Mouse (Mus musculus): Measurements from ENCODE around the gene Otub1. TPM values are rescaled to one million over a fixed set of nuclear protein-coding genes. Genes with fewer than 3 reads are reported as not detected.
A peak's percentile ranks its signal among the peaks of the same experiment; 100 is the strongest.

Otub1 gene
- polyA plus RNA-seq, 1 experiment from 2014 or later, result 262 TPM

DNA sequence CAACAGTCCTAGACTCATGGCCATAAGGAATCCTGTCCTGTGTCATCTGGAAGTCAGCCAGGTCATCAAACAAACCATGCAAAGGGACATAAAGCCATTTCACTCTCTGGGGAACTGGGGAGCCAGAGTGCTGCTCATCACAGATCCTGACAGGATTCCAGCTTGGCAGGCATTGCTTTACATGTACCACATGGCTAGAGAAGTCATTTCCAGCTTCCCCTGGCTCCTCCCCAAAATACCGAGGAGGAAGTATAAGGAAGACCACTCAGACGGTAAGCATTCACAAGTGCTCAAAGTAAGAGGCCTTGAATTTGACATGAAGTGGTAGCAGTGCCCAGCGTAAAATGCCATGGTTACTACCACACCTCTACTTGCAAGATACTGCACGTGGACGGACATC, 8.4 kb upstream of the Otub1 start:
- Histone ChIP-seq H3K27ac (ENCODE audit: low read depth, low read length) (no peak overlapping the region), H3K27me3 (replicated peaks; ENCODE audit: control insufficient read depth, insufficient read depth, low read length) (no peaks in the 10 kb centered on the region), H3K9ac (ENCODE audit: low read length) (no peak overlapping the region), H3K9me3 (replicated peaks; ENCODE audit: control insufficient read depth, low read length) (no peaks in the 10 kb centered on the region), H3K36me3 (ENCODE audit: control insufficient read depth, insufficient read depth, low read length) (peaks cover 28% of the 10 kb centered on the region), H3K4me2 (ENCODE audit: low read length) (no peak overlapping the region), H3K4me1 (ENCODE audit: control insufficient read depth, insufficient read depth, low read length) (peaks cover 8% of the 10 kb centered on the region), H3K4me3 (ENCODE audit: low read depth, low read length) (no peak overlapping the region)
- 84% methylated on average over 5 of the region's 5 CpGs for WGBS
- DNase-seq (ENCODE audit: low spot score), result peak; percentile 30
- ATAC-seq, result no peak

DNA sequence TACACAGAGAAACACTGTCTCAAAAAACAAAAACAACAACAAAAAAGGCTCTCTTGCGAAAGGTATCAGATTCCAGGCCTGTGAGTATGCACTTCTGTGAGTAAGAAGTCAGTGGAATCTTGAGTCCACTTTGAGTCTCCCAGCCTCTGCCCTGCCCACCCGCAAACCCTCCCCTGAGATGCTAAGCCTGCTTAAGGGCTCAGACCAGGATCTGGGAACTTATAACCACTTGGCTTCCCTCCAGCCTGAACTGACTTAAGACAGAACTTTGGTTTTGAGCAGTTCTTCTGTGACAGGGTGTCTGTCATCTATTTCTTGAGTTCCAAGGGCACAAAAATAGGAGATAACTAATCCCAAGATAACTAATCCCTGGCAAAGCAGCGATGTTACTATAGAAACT, 6.9 kb upstream of the Otub1 start:
- H3K9me3 ChIP-seq (replicated peaks; ENCODE audit: control insufficient read depth, low read length), result no peaks in the 10 kb centered on the region
- ATAC-seq, result no peak
- WGBS, result 94% methylated on average over 3 of the region's 3 CpGs

DNA sequence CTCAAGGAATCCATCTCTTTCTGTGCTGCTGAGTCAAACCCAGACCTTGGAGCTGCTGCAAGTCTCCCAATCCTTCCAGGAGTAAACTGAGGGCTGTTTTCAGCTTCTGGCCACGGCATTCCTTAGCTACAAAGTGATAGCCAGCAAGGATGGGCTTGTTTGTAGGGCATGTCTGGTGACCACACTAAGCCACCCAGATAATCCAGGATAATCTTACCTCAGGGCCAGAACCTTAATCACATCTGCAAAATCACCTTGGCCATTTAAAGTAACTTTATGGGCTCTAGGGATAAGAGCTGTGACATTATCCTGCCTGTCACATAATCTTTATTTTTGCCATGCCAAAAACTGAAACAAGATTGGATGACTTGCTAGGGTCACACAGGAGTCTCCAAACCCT, 6.1 kb upstream of the Otub1 start:
- Histone ChIP-seq H3K27ac (ENCODE audit: low read depth, low read length) (no peak overlapping the region), H3K9ac (ENCODE audit: low read length) (no peak overlapping the region), H3K4me2 (ENCODE audit: low read length) (no peak overlapping the region), H3K9me3 (replicated peaks; ENCODE audit: control insufficient read depth, low read length) (no peaks in the 10 kb centered on the region), H3K4me1 (ENCODE audit: control insufficient read depth, insufficient read depth, low read length) (peaks cover 6% of the 10 kb centered on the region), H3K36me3 (ENCODE audit: control insufficient read depth, insufficient read depth, low read length) (peaks cover 28% of the 10 kb centered on the region), H3K4me3 (ENCODE audit: low read depth, low read length) (no peak overlapping the region), H3K27me3 (replicated peaks; ENCODE audit: control insufficient read depth, insufficient read depth, low read length) (no peaks in the 10 kb centered on the region)
- ATAC-seq (no peak), DNase-seq (ENCODE audit: low spot score) (no peak)
- 89% methylated on average over 1 of the region's 1 CpGs for WGBS

More for the DNA sequence above, 6.9 kb upstream of the Otub1 start:
- no peak for DNase-seq (ENCODE audit: low spot score)
- peaks cover 6% of the 10 kb centered on the region for H3K4me1 ChIP-seq (ENCODE audit: control insufficient read depth, insufficient read depth, low read length)
- no peak overlapping the region for H3K4me2 ChIP-seq (ENCODE audit: low read length)
- H3K4me3 ChIP-seq (ENCODE audit: low read depth, low read length), result no peak overlapping the region
- H3K27me3 ChIP-seq (replicated peaks; ENCODE audit: control insufficient read depth, insufficient read depth, low read length), result no peaks in the 10 kb centered on the region
- H3K27ac ChIP-seq (ENCODE audit: low read depth, low read length), result no peak overlapping the region
- peaks cover 28% of the 10 kb centered on the region for H3K36me3 ChIP-seq (ENCODE audit: control insufficient read depth, insufficient read depth, low read length)
- H3K9ac ChIP-seq (ENCODE audit: low read length), result no peak overlapping the region

DNA sequence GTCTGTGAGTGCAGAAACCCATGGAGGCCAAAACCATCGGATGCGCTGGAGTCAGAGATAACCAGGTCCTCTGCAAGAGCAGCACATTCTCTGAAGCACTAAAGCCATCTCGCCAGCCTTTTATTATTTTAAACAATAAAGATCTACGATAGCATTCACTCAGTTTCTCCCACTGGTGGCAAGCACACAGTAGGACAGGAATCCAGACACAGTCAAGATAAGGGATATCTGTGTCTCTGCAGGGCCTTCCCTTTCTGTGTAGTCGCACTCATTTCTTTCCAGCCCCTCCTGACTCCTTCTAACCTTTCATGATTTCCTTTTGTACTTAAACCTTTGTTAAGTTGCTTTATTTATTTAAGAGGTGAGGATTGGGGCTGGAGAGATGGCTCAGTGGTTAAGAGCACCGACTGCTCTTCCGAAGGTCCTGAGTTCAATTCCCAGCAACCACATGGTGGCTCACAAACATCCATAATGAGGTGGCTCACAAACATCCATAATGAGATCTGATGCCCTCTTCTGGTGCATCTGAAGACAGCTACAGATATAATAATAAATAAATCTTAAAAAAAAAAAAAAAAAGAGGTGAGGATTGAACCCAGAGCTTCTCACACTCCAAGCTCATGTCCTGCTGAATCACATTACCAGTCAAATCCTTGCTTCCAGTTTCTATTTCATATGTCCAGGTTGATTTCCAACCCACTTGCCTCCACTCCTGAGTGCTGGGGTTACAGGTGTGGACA, 4.0 kb upstream of the Otub1 start:
- Histone ChIP-seq H3K36me3 (ENCODE audit: control insufficient read depth, insufficient read depth, low read length) (peaks cover 22% of the 10 kb centered on the region), H3K4me3 (ENCODE audit: low read depth, low read length) (no peak overlapping the region), H3K9ac (ENCODE audit: low read length) (no peak overlapping the region), H3K9me3 (replicated peaks; ENCODE audit: control insufficient read depth, low read length) (no peaks in the 10 kb centered on the region), H3K4me1 (ENCODE audit: control insufficient read depth, insufficient read depth, low read length) (peaks cover 8% of the 10 kb centered on the region), H3K27ac (ENCODE audit: low read depth, low read length) (no peak overlapping the region), H3K4me2 (ENCODE audit: low read length) (no peak overlapping the region), H3K27me3 (replicated peaks; ENCODE audit: control insufficient read depth, insufficient read depth, low read length) (no peaks in the 10 kb centered on the region)
- DNase-seq (ENCODE audit: low spot score) (no peak), ATAC-seq (no peak)
- WGBS, result 88% methylated on average over 7 of the region's 7 CpGs

DNA sequence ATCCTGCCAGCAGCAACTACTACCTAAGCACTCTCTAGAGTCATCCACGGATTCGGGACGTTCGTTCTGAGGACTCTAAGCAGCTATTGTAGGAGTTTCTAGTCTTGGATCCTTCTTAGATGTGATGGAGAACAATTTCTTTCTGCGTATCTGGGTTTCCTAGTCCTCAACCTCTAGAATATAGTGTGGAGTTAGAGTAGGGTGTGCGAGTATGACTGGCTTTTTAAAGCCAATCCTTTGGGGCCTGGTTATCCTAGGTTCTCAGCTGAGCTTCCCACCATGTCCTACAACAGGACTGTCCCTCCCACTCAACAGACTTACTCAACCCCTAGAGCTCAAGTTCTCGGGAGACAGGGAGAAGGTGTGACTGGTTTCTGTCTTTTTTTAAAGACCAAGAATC, 790 bp downstream of the Otub1 start:
- Histone ChIP-seq H3K4me1 (ENCODE audit: control insufficient read depth, insufficient read depth, low read length) (peaks cover 12% of the 10 kb centered on the region), H3K9me3 (replicated peaks; ENCODE audit: control insufficient read depth, low read length) (no peaks in the 10 kb centered on the region), H3K4me3 (ENCODE audit: low read depth, low read length) (peak overlapping the region; percentile 90), H3K27me3 (replicated peaks; ENCODE audit: control insufficient read depth, insufficient read depth, low read length) (no peaks in the 10 kb centered on the region), H3K9ac (ENCODE audit: low read length) (peak overlapping the region; percentile 87), H3K36me3 (ENCODE audit: control insufficient read depth, insufficient read depth, low read length) (peaks cover 39% of the 10 kb centered on the region), H3K4me2 (ENCODE audit: low read length) (peak overlapping the region; percentile 93), H3K27ac (ENCODE audit: low read depth, low read length) (peak overlapping the region; percentile 95)
- no peak for ATAC-seq
- WGBS, result 31% methylated on average over 7 of the region's 7 CpGs
- no peak for DNase-seq (ENCODE audit: low spot score)

DNA sequence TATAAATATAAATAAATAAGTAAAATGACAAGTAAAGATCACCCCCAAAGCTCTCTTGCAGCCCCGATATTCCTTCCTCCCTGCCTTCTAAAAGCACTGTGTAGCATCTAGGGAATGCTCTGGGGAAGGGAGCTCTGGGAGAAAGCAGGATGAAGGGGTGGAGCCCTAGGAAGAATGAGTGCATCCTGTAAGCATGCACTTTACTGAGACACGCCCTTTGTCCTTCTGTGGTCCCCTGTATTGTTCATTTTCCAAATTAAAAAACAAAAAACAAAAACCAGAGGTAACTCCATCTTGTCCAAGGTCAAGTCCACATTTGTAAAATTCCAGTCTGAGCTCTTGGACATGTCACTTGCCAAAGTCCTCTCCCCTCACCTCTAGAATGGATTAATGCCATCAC, 1.2 kb downstream of the Otub1 start:
- Histone ChIP-seq H3K27ac (ENCODE audit: low read depth, low read length) (no peak overlapping the region), H3K4me2 (ENCODE audit: low read length) (peak overlapping the region; percentile 93), H3K9ac (ENCODE audit: low read length) (peak overlapping the region; percentile 87), H3K9me3 (replicated peaks; ENCODE audit: control insufficient read depth, low read length) (no peaks in the 10 kb centered on the region), H3K36me3 (ENCODE audit: control insufficient read depth, insufficient read depth, low read length) (peaks cover 43% of the 10 kb centered on the region), H3K4me3 (ENCODE audit: low read depth, low read length) (peak overlapping the region; percentile 90), H3K27me3 (replicated peaks; ENCODE audit: control insufficient read depth, insufficient read depth, low read length) (no peaks in the 10 kb centered on the region), H3K4me1 (ENCODE audit: control insufficient read depth, insufficient read depth, low read length) (peaks cover 12% of the 10 kb centered on the region)
- DNase-seq (ENCODE audit: low spot score) (no peak), ATAC-seq (no peak)
- 82% methylated on average over 2 of the region's 2 CpGs for WGBS

DNA sequence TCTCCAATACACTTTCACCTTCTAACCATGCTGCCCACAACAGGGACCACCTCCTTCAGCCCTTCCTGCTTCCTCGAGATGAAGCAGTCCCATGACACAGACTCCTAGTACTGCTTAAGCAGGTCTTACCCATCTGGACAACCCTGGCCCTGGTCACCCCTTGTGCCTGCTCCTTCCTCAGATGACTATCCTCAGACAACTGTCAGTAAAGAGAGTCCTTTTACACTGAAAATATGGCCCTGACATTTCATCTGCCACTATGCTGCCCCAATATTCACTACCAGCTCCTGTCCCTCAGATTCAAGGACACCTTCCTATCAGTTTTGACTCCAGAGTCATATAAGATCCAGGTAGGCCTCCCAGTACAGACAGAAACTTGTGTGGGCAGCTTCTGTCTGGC, 5.7 kb downstream of the Otub1 start:
- WGBS, result 74% methylated on average over 1 of the region's 1 CpGs
- Histone ChIP-seq H3K9me3 (replicated peaks; ENCODE audit: control insufficient read depth, low read length) (no peaks in the 10 kb centered on the region), H3K36me3 (ENCODE audit: control insufficient read depth, insufficient read depth, low read length) (peaks cover 72% of the 10 kb centered on the region)

DNA sequence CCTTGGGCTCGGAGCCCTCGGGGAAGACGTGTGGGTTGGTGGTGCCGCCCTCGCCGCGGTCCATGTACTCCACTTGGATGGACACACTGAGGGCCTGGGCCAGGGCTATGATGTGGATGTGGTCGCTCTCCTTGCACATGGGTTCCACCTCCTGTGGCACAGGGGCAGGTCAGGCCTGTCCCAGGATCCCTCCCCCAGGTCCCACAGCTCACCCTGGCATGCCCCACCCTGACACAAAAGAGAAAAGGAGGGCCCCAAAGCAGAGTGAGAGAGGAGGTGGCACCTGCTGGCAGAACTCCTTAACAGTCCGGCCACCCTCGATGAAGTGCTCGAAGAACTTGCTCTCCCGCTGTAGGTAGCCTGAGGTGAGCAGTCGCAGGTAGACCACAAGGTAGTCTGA, 7.0 kb downstream of the Otub1 start:
- no peak for DNase-seq (ENCODE audit: low spot score)

More for the DNA sequence above, 5.7 kb downstream of the Otub1 start:
- H3K4me2 ChIP-seq (ENCODE audit: low read length), result no peak overlapping the region
- no peak for DNase-seq (ENCODE audit: low spot score)
- H3K4me1 ChIP-seq (ENCODE audit: control insufficient read depth, insufficient read depth, low read length), result peaks cover 8% of the 10 kb centered on the region
- H3K27me3 ChIP-seq (replicated peaks; ENCODE audit: control insufficient read depth, insufficient read depth, low read length), result no peaks in the 10 kb centered on the region
- ATAC-seq, result no peak
- no peak overlapping the region for H3K27ac ChIP-seq (ENCODE audit: low read depth, low read length)
- H3K9ac ChIP-seq (ENCODE audit: low read length), result no peak overlapping the region
- no peak overlapping the region for H3K4me3 ChIP-seq (ENCODE audit: low read depth, low read length)

DNA sequence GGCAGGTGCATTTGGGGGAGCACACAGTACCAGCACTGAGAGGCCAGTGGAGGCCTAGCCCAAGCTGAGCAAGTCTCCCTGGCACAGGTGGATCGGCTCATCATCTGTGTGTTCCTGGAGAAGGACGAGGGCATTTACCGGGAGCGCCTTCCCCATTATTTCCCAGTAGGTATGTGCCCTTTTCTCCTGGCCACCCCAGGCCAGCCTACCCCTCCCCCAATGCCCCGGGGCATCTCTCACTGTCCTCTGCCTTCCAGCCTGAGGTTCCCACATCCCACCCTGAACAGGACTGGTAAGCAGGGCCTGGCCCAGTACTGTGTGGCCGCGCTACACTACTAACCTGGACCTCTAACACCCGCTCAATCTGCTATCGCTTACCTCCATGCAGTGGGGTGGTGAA, 8.7 kb downstream of the Otub1 start:
- 84% methylated on average over 9 of the region's 9 CpGs for WGBS
- H3K27ac ChIP-seq (ENCODE audit: low read depth, low read length), result no peak overlapping the region
- H3K9ac ChIP-seq (ENCODE audit: low read length), result no peak overlapping the region
- no peaks in the 10 kb centered on the region for H3K9me3 ChIP-seq (replicated peaks; ENCODE audit: control insufficient read depth, low read length)
- no peak overlapping the region for H3K4me2 ChIP-seq (ENCODE audit: low read length)
- no peak for ATAC-seq
- peaks cover 52% of the 10 kb centered on the region for H3K36me3 ChIP-seq (ENCODE audit: control insufficient read depth, insufficient read depth, low read length)
- H3K4me3 ChIP-seq (ENCODE audit: low read depth, low read length), result no peak overlapping the region
- no peak for DNase-seq (ENCODE audit: low spot score)
- no peaks in the 10 kb centered on the region for H3K27me3 ChIP-seq (replicated peaks; ENCODE audit: control insufficient read depth, insufficient read depth, low read length)
- peaks cover 6% of the 10 kb centered on the region for H3K4me1 ChIP-seq (ENCODE audit: control insufficient read depth, insufficient read depth, low read length)

More for the DNA sequence above, 7.0 kb downstream of the Otub1 start:
- H3K27me3 ChIP-seq (replicated peaks; ENCODE audit: control insufficient read depth, insufficient read depth, low read length), result no peaks in the 10 kb centered on the region
- H3K36me3 ChIP-seq (ENCODE audit: control insufficient read depth, insufficient read depth, low read length), result peaks cover 69% of the 10 kb centered on the region
- no peaks in the 10 kb centered on the region for H3K4me1 ChIP-seq (ENCODE audit: control insufficient read depth, insufficient read depth, low read length)
- H3K9ac ChIP-seq (ENCODE audit: low read length), result no peak overlapping the region
- H3K9me3 ChIP-seq (replicated peaks; ENCODE audit: control insufficient read depth, low read length), result no peaks in the 10 kb centered on the region
- 93% methylated on average over 13 of the region's 13 CpGs for WGBS
- no peak overlapping the region for H3K4me3 ChIP-seq (ENCODE audit: low read depth, low read length)
- H3K27ac ChIP-seq (ENCODE audit: low read depth, low read length), result no peak overlapping the region
- no peak for ATAC-seq
- H3K4me2 ChIP-seq (ENCODE audit: low read length), result no peak overlapping the region

Data from forebrain, embryonic 14.5 days (tissue).